Mouse (Mus musculus): ENCODE data around the gene Slc39a5. TPM values are rescaled to one million over a fixed set of nuclear protein-coding genes. Genes with fewer than 3 reads are reported as not detected.

Gene Slc39a5
- polyA plus RNA-seq, 1 experiment from 2014 or later: not detected

- H3K9ac ChIP-seq (replicated peaks; ENCODE audit: low read length): peak overlapping the region; percentile 78
- H3K4me1 ChIP-seq (ENCODE audit: control insufficient read depth, insufficient read depth, low read length): no peaks in the 10 kb centered on the region
- H3K36me3 ChIP-seq (replicated peaks; ENCODE audit: control insufficient read depth, insufficient read depth, low read depth, low read length): no peaks in the 10 kb centered on the region; the same call in none of the 2 replicates
- peak; percentile 82 for ATAC-seq (replicated peaks; ENCODE audit: insufficient number of reproducible peaks, low FRiP score, low TSS enrichment, low read depth)
- H3K4me2 ChIP-seq (ENCODE audit: low read depth, low read length): peak overlapping the region; percentile 81
- H3K9me3 ChIP-seq (replicated peaks; ENCODE audit: control insufficient read depth, low read length): no peaks in the 10 kb centered on the region
- WGBS: 5% methylated on average over 36 of the region's 36 CpGs
- peak; percentile 98 for DNase-seq (ENCODE audit: low spot score)
- no peaks in the 10 kb centered on the region for H3K27me3 ChIP-seq (ENCODE audit: control insufficient read depth, insufficient read depth, low read length)
- 0 out of 2 replicates have a peak overlapping the region, but pooled peaks have one; percentile 52 for H3K27ac ChIP-seq (replicated peaks; ENCODE audit: low read depth, low read length)
- H3K4me3 ChIP-seq (ENCODE audit: low read depth, low read length): peak overlapping the region; percentile 68
Observed at GRCm38 (mm10) chr10:128409692-128410559, 8.9 kb upstream of the Slc39a5 start.

GRCm38 (mm10) chr10:128408591-128409535 lies 7.8 kb upstream of the Slc39a5 start:
- Histone ChIP-seq H3K4me3 (ENCODE audit: low read depth, low read length) (peak overlapping the region; percentile 68), H3K36me3 (replicated peaks; ENCODE audit: control insufficient read depth, insufficient read depth, low read depth, low read length) (no peaks in the 10 kb centered on the region; the same call in none of the 2 replicates), H3K4me1 (ENCODE audit: control insufficient read depth, insufficient read depth, low read length) (no peaks in the 10 kb centered on the region), H3K9me3 (replicated peaks; ENCODE audit: control insufficient read depth, low read length) (no peaks in the 10 kb centered on the region), H3K4me2 (ENCODE audit: low read depth, low read length) (peak overlapping the region; percentile 81), H3K9ac (replicated peaks; ENCODE audit: low read length) (peak overlapping the region; percentile 78), H3K27me3 (ENCODE audit: control insufficient read depth, insufficient read depth, low read length) (no peaks in the 10 kb centered on the region), H3K27ac (replicated peaks; ENCODE audit: low read depth, low read length) (0 out of 2 replicates have a peak overlapping the region, but pooled peaks have one; percentile 52)
- ATAC-seq (replicated peaks; ENCODE audit: insufficient number of reproducible peaks, low FRiP score, low TSS enrichment, low read depth) (no peak), DNase-seq (ENCODE audit: low spot score) (peak; percentile 60)
- WGBS: 19% methylated on average over 35 of the region's 35 CpGs

GRCm38 (mm10) chr10:128403931-128404330 lies 2.9 kb upstream of the Slc39a5 start:
- H3K36me3 ChIP-seq (replicated peaks; ENCODE audit: control insufficient read depth, insufficient read depth, low read depth, low read length): no peaks in the 10 kb centered on the region; the same call in 1 of the 2 replicates
- WGBS: 86% methylated on average over 7 of the region's 7 CpGs
- no peak overlapping the region for H3K9ac ChIP-seq (replicated peaks; ENCODE audit: low read length)
- H3K4me2 ChIP-seq (ENCODE audit: low read depth, low read length): no peak overlapping the region
- no peaks in the 10 kb centered on the region for H3K9me3 ChIP-seq (replicated peaks; ENCODE audit: control insufficient read depth, low read length)
- no peaks in the 10 kb centered on the region for H3K27me3 ChIP-seq (ENCODE audit: control insufficient read depth, insufficient read depth, low read length)
- no peaks in the 10 kb centered on the region; the same call in 1 of the 2 replicates for H3K4me1 ChIP-seq (ENCODE audit: control insufficient read depth, insufficient read depth, low read length)
- H3K4me3 ChIP-seq (ENCODE audit: low read depth, low read length): no peak overlapping the region
- H3K27ac ChIP-seq (replicated peaks; ENCODE audit: low read depth, low read length): no peak overlapping the region
- no peak for DNase-seq (ENCODE audit: low spot score)
- ATAC-seq (replicated peaks; ENCODE audit: insufficient number of reproducible peaks, low FRiP score, low TSS enrichment, low read depth): no peak

- DNase-seq (ENCODE audit: low spot score): no peak
- 75% methylated on average over 9 of the region's 9 CpGs for WGBS
- no peaks in the 10 kb centered on the region for H3K9me3 ChIP-seq (replicated peaks; ENCODE audit: control insufficient read depth, low read length)
- H3K4me2 ChIP-seq (ENCODE audit: low read depth, low read length): no peak overlapping the region
- no peak overlapping the region for H3K4me3 ChIP-seq (ENCODE audit: low read depth, low read length)
- H3K27me3 ChIP-seq (ENCODE audit: control insufficient read depth, insufficient read depth, low read length): no peaks in the 10 kb centered on the region
- ATAC-seq (replicated peaks; ENCODE audit: insufficient number of reproducible peaks, low FRiP score, low TSS enrichment, low read depth): no peak
- no peaks in the 10 kb centered on the region; the same call in 1 of the 2 replicates for H3K4me1 ChIP-seq (ENCODE audit: control insufficient read depth, insufficient read depth, low read length)
- no peak overlapping the region for H3K27ac ChIP-seq (replicated peaks; ENCODE audit: low read depth, low read length)
- H3K9ac ChIP-seq (replicated peaks; ENCODE audit: low read length): no peak overlapping the region
- no peaks in the 10 kb centered on the region; the same call in 1 of the 2 replicates for H3K36me3 ChIP-seq (replicated peaks; ENCODE audit: control insufficient read depth, insufficient read depth, low read depth, low read length)
Observed at GRCm38 (mm10) chr10:128401638-128402037, 609 bp upstream of the Slc39a5 start.

- DNase-seq (ENCODE audit: low spot score): no peak
- Histone ChIP-seq H3K27me3 (ENCODE audit: control insufficient read depth, insufficient read depth, low read length) (no peaks in the 10 kb centered on the region), H3K4me2 (ENCODE audit: low read depth, low read length) (no peak overlapping the region), H3K9ac (replicated peaks; ENCODE audit: low read length) (no peak overlapping the region; the same call in 1 of the 2 replicates), H3K27ac (replicated peaks; ENCODE audit: low read depth, low read length) (no peak overlapping the region), H3K36me3 (replicated peaks; ENCODE audit: control insufficient read depth, insufficient read depth, low read depth, low read length) (peaks cover 3% of the 10 kb centered on the region; the same call in 1 of the 2 replicates), H3K9me3 (replicated peaks; ENCODE audit: control insufficient read depth, low read length) (no peaks in the 10 kb centered on the region), H3K4me3 (ENCODE audit: low read depth, low read length) (no peak overlapping the region), H3K4me1 (ENCODE audit: control insufficient read depth, insufficient read depth, low read length) (no peaks in the 10 kb centered on the region; the same call in 1 of the 2 replicates)
- WGBS: 30% methylated on average over 5 of the region's 5 CpGs
- no peak for ATAC-seq (replicated peaks; ENCODE audit: insufficient number of reproducible peaks, low FRiP score, low TSS enrichment, low read depth)
Observed at GRCm38 (mm10) chr10:128400338-128400737, 691 bp downstream of the Slc39a5 start.

- DNase-seq (ENCODE audit: low spot score): no peak
- Histone ChIP-seq H3K9me3 (replicated peaks; ENCODE audit: control insufficient read depth, low read length) (no peaks in the 10 kb centered on the region), H3K27me3 (ENCODE audit: control insufficient read depth, insufficient read depth, low read length) (no peaks in the 10 kb centered on the region), H3K4me1 (ENCODE audit: control insufficient read depth, insufficient read depth, low read length) (no peaks in the 10 kb centered on the region; the same call in 1 of the 2 replicates), H3K36me3 (replicated peaks; ENCODE audit: control insufficient read depth, insufficient read depth, low read depth, low read length) (peaks cover 5% of the 10 kb centered on the region; the same call in 1 of the 2 replicates), H3K9ac (replicated peaks; ENCODE audit: low read length) (no peak overlapping the region), H3K4me3 (ENCODE audit: low read depth, low read length) (no peak overlapping the region), H3K27ac (replicated peaks; ENCODE audit: low read depth, low read length) (no peak overlapping the region), H3K4me2 (ENCODE audit: low read depth, low read length) (no peak overlapping the region)
- WGBS: 71% methylated on average over 7 of the region's 7 CpGs
- ATAC-seq (replicated peaks; ENCODE audit: insufficient number of reproducible peaks, low FRiP score, low TSS enrichment, low read depth): no peak
Observed at GRCm38 (mm10) chr10:128397466-128397865, 3.6 kb downstream of the Slc39a5 start.

- Histone ChIP-seq H3K27me3 (ENCODE audit: control insufficient read depth, insufficient read depth, low read length) (no peaks in the 10 kb centered on the region), H3K4me3 (ENCODE audit: low read depth, low read length) (no peak overlapping the region), H3K9ac (replicated peaks; ENCODE audit: low read length) (no peak overlapping the region), H3K4me2 (ENCODE audit: low read depth, low read length) (no peak overlapping the region), H3K9me3 (replicated peaks; ENCODE audit: control insufficient read depth, low read length) (no peaks in the 10 kb centered on the region), H3K4me1 (ENCODE audit: control insufficient read depth, insufficient read depth, low read length) (no peaks in the 10 kb centered on the region; the same call in 1 of the 2 replicates), H3K27ac (replicated peaks; ENCODE audit: low read depth, low read length) (no peak overlapping the region), H3K36me3 (replicated peaks; ENCODE audit: control insufficient read depth, insufficient read depth, low read depth, low read length) (peaks cover 5% of the 10 kb centered on the region; the same call in 1 of the 2 replicates)
- no peak for DNase-seq (ENCODE audit: low spot score)
- ATAC-seq (replicated peaks; ENCODE audit: insufficient number of reproducible peaks, low FRiP score, low TSS enrichment, low read depth): no peak
- 79% methylated on average over 10 of the region's 10 CpGs for WGBS
Observed at GRCm38 (mm10) chr10:128396716-128397264, 4.2 kb downstream of the Slc39a5 start.
